Mouse (Mus musculus) cerebellum, adult 9-10 months (tissue): Measurements from ENCODE around the gene Olfr1025-ps1.

ENCODE experiments used
- DNase-seq: peaks from one replicate; pipeline ENCODE4 v3.0.0; 2022

The Olfr1025-ps1 gene

GRCm38 (mm10) chr2:85914893-85915292 lies at the start of gene Olfr1025-ps1:
TSS of gene Olfr1025-ps1 (plus strand) at chr2:85915193.
- no peak for DNase-seq

DNA sequence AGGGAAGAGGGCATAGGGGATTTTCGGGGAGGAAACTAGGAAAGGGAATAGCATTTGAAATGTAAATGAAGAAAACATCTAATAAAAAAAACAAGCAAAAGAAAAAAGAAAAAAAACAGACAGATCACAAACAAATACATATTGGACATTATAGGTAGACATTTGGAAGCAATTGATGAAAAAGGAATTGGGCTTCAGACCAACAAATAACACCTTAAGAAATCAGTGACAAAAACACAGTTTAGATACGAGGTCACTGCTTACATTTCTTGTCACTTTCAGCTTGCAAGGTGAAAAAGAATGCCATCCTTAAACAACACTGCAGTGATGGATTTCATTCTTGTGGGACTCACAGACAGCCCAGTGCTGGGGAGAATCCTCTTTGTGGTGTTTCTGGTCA lies 46.7 kb upstream of the Olfr1025-ps1 start, which contains the start of gene Olfr1022:
TSS of gene Olfr1022 (plus strand) at position 301 of the 400 bp plus-strand sequence.
- DNase-seq, result no peak

DNA sequence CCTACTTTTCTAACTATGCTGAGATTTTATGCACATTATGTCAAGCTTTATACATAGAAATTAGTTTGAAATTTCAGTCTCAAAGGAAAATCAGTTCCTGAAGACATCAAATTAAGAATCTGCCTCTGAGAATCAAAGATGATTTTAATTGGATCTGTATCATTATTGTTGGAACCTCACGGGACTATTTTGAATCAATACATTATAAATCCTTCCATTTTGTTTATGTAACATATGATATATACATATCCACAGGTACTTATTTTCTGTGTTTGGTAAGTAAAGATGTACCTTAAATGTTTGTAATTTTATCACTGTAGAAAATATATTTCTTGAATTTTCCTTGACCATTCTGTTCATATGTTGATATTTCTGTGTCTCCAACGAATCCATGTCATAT lies 29.7 kb upstream of the Olfr1025-ps1 start, which contains the start of gene Olfr1023:
TSS of gene Olfr1023 (plus strand) at position 301 of the 400 bp plus-strand sequence.
- no peak for DNase-seq

GRCm38 (mm10) chr2:85904952-85905351 lies 10.0 kb upstream of the Olfr1025-ps1 start, which contains the start of gene Olfr1024:
TSS of gene Olfr1024 (minus strand) at chr2:85905052.
- DNase-seq, result no peak

GRCm38 (mm10) chr2:85913197-85913596 lies 1.8 kb upstream of the Olfr1025-ps1 start:
- no peak for DNase-seq

DNA sequence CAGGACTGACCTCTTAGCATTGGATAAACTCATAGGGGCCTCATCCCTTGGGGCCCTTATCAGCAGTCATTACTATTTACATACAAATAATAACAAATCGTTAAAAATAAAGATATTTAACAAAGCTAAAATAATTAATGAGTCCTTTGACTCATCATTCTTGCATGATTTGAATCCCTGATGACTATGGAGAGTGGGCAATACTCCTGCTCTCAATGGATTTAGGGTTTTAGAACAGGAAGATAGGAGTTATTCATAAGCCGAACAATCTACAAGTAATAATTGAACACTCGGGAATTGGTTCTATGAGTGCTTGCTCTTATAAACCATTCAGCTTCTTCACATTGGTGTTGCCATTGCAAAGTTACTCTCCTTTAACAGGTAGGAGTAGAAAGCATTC lies 6.3 kb downstream of the Olfr1025-ps1 start, which contains the start of gene Olfr1026:
TSS of gene Olfr1026 (plus strand) at position 301 of the 400 bp plus-strand sequence.
- no peak for DNase-seq

DNA sequence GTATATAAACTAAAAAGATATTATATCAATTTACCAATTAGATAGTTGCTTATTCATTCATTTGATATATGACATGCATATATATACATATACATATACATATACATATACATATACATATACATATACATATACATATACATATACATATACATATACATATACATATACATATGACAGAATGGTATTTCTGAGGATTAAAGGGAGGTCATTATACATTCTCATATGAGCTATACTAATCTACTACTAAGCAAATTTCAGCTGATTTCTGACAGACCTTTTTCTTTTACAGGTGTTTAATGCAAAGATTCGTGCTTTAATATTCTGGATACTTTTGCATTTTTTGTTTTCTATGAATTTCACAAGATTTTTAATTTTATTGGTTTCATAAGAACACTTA lies 35.1 kb downstream of the Olfr1025-ps1 start, which contains the start of gene Olfr1028:
TSS of gene Olfr1028 (plus strand) at position 301 of the 400 bp plus-strand sequence.
- no peak for DNase-seq
